Mouse (Mus musculus) macrophage (primary cell): Measurements from ENCODE around the gene R3hdm4. TPM values are rescaled to one million over a fixed set of nuclear protein-coding genes. Genes with fewer than 3 reads are reported as not detected.
"Not testable (repeated sequence)": the region's sequence is repeated elsewhere in the genome, so short reads cannot be mapped to it uniquely, and the experiment has no call there.

Source experiments
- H3K27ac ChIP-seq: fragments of 350-480 bp; formaldehyde crosslinking; 2 replicates; pipeline ENCODE4 v1.9.0; 2021
- H3K36me3 ChIP-seq: fragments of 350-480 bp; formaldehyde crosslinking; 2 replicates; pipeline ENCODE4 v1.9.0; 2021; ENCODE audit errors: inconsistent target
- H3K4me3 ChIP-seq: fragments of 350-480 bp; formaldehyde crosslinking; 2 replicates; pipeline ENCODE4 v1.9.0; 2021; ENCODE audit errors: inconsistent target
- H3K79me2 ChIP-seq: fragments of 350-480 bp; formaldehyde crosslinking; 2 replicates; pipeline ENCODE4 v1.9.0; 2021; ENCODE audit errors: inconsistent target
- WGBS: methylation state at CpG from one replicate; pipeline ENCODE4 v1.1.7; 2026; ENCODE audit warnings: inconsistent platforms; ENCODE audit not compliant: missing documents; 5-methylcytosine and 5-hydroxymethylcytosine counted together
- polyA plus RNA-seq: library from polyadenylated mRNA; stranded (reverse); fragments of 250-400 nt; gene quantifications from 3 replicates; pipeline ENCODE4 v1.2.4, GENCODE M21; 2018; ENCODE audit warnings: inconsistent platforms

R3hdm4 gene
- polyA plus RNA-seq, 1 experiment from 2014 or later = 41.6 TPM

DNA sequence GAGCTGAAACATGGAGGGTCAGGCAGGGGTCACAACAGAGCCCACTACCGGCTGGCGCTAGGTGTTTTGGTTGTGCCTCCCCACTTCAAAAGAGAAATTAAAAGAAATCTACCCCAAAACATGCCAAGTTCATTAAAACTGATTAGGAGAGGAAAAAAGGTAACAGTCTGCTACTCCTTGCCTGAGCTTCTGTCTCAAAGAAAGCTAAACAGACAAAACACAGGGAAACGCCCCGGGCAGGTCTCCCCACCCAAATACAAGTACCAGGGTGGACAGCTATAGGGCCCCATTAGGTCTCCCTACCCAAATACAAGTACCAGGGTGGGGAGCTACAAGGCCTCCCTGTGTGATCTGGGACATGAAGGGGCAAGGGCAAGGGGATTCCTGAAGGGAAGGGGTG is 10.5 kb downstream of the R3hdm4 start, which contains the start of gene Gm26602:
Gm26602 (plus strand) TSS at position 301 of the 400 bp plus-strand sequence.
- peaks cover 10% of the 10 kb centered on the region; the same call in 1 of the 2 replicates for H3K79me2 ChIP-seq
- H3K27ac ChIP-seq = no peak within 1 kb of the TSS
- H3K36me3 ChIP-seq = peaks cover 11% of the 10 kb centered on the region; the same call in 1 of the 2 replicates
- no peak within 1 kb of the TSS for H3K4me3 ChIP-seq
- WGBS = 92% methylated on average over 4 of the region's 4 CpGs

DNA sequence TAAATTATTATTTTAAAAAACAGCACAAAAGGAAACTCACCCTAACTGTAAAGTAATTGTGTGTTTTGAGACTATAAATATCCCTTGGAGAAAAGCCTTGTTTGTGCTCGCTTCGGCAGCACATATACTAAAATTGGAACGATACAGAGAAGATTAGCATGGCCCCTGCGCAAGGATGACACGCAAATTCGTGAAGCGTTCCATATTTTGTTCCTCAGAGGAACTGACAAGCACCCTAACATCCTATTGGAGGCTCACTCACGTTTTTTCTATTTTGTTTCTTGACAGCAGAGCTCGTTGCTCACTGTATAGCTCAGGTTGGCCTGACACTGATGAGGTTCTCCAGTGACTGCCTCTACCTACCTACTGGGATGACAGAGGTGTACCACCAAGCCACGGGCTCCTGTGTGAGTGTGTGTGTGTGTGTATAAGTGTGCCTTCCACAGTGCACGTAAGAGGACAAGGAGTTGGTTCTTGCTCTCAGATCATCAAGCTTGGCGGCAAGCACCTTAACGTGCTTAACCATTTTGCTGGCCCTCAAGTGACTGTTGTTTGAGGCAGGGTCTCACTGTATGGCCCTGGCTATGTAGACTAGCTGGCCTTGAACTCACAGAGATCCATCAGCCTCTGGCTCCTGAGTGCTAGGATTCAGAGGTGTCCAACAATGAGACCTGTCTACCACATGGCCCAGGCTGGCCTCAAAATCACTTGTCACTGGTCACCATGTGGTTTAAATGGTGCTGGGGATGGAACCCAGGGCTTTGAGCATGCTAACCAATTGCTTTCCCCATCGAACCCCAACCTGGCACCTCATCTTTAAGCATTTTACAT is 11.7 kb downstream of the R3hdm4 start:
- H3K79me2 ChIP-seq = peaks cover 3% of the 10 kb centered on the region; the same call in 1 of the 2 replicates
- H3K4me3 ChIP-seq = peak overlapping the region; percentile 45; the same call in 1 of the 2 replicates
- H3K27ac ChIP-seq = peak overlapping the region; percentile 71
- 27% methylated on average over 14 of the region's 14 CpGs for WGBS
- peaks cover 20% of the 10 kb centered on the region; the same call in 1 of the 2 replicates for H3K36me3 ChIP-seq

DNA sequence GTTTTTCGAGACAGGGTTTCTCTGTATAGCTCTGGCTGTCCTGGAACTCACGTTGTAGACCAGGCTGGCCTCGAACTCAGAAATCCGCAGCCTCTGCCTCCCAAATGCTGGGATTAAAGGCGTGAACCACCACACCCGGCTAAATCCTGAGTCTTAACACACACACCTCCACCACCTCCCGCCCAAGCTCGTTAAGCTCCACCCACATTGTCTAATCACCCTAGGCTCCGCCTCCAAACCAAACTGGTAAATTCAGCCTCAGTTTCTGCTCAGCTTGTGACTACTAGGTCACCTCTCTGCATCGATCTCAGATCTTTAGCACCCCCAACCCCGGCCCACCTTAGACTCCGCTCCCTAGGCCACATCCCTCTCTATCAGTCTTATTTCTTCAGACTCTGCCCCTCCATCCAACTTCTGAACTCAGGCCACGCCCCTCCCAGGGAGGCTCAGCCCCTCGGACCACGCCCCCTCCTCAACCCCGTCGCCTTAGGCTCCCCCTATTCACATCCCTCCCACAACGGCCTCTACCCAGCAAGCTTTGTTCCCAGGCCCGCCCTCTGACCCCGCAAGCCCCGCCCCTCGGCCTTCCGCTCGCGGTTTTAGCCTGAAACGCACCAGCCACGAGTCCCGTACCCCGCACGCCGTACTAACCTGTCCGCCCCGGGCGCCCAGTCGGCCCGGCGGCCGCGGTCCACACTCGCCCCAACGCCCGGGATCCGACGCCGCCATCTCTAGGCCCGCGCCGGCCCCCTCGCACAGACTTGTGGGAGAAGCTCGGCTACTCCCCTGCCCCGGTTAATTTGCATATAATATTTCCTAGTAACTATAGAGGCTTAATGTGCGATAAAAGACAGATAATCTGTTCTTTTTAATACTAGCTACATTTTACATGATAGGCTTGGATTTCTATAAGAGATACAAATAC is 12.6 kb downstream of the R3hdm4 start, which contains the start of gene Med16:
Med16 (minus strand) TSS at position 757 of the 925 bp plus-strand sequence.
- Histone ChIP-seq H3K36me3 (peaks cover 20% of the 10 kb centered on the region; the same call in 1 of the 2 replicates), H3K79me2 (peaks cover 3% of the 10 kb centered on the region; the same call in 1 of the 2 replicates), H3K27ac (peak within 1 kb of the TSS; percentile 71), H3K4me3 (peak within 1 kb of the TSS; percentile 45)
- 1% methylated on average over 49 of the region's 52 CpGs for WGBS

DNA sequence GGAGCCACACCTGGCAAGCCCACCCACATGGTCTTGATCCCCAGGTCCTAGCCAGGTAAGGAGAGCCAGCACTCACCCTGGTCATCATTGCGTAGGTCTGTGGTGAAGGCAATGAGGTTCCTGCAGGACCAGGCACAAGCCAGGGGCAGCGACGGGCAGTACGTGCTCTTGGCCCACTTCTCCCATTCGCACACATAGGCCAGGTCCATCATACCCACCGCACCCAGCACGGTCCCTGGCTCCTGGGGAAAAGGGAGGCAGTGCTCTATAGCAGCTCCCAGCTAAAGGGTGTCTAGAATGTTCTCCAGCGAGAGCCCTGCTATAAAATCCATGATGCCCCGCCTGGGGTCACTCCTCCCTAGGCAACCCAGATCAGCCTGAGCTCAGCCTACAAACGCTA is 13.6 kb downstream of the R3hdm4 start:
- Histone ChIP-seq H3K79me2 (peaks cover 3% of the 10 kb centered on the region; the same call in 1 of the 2 replicates), H3K27ac (no peak overlapping the region), H3K4me3 (no peak overlapping the region), H3K36me3 (peaks cover 20% of the 10 kb centered on the region; the same call in 1 of the 2 replicates)
- WGBS = 97% methylated on average over 10 of the region's 10 CpGs

DNA sequence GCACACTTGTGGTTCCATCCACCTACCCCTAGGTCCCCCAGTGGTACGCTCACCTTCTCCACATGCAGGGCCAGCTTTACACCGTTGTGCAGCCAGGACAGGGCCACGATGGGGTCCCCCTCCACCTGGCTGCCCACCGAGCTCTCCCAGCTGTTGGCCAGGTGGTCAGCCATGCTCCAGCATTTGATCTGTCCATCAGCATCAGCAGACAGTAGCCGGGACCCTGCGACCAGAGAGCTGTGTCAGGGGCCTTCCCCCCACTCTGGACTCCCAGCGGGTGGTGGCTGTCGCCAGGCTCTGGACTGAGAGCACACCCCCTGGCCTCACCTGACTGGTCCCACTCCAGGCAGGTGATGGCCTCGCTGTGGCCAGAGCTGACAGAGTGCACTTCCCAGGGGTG is 14.3 kb downstream of the R3hdm4 start:
- peaks cover 14% of the 10 kb centered on the region; the same call in 1 of the 2 replicates for H3K36me3 ChIP-seq
- WGBS = 96% methylated on average over 9 of the region's 9 CpGs

DNA sequence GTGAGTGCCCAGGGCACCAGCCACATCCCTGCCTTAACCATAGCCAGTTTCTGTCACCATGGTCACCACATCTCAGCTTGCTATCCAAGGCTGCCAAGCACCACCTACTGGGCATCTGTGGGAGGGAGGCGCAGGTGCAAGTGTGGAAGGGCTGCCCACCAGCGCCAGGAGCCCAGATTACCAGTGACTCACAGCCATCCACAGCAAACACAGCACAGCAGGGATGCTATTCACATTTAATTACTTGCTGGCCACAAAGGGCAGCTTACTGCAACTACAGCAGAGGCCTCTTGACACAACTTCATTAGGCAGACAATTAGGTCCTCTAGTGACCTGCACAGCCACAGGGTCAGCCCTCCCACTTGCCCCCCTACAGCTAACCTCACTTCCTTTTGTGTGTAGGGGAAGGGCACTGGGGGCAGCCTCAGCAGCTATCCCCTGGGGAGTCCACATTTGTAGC is 20.0 kb downstream of the R3hdm4 start:
- Histone ChIP-seq H3K27ac (no peak overlapping the region), H3K36me3 (0 out of 2 replicates have a peak, but pooled peaks cover 10% of the 10 kb centered on the region), H3K4me3 (no peak overlapping the region), H3K79me2 (no peaks in the 10 kb centered on the region)
- 69% methylated on average over 2 of the region's 2 CpGs for WGBS

More for the DNA sequence above, 14.3 kb downstream of the R3hdm4 start:
- H3K27ac ChIP-seq = no peak overlapping the region
- no peak overlapping the region for H3K4me3 ChIP-seq
- H3K79me2 ChIP-seq = peaks cover 3% of the 10 kb centered on the region; the same call in 1 of the 2 replicates

DNA sequence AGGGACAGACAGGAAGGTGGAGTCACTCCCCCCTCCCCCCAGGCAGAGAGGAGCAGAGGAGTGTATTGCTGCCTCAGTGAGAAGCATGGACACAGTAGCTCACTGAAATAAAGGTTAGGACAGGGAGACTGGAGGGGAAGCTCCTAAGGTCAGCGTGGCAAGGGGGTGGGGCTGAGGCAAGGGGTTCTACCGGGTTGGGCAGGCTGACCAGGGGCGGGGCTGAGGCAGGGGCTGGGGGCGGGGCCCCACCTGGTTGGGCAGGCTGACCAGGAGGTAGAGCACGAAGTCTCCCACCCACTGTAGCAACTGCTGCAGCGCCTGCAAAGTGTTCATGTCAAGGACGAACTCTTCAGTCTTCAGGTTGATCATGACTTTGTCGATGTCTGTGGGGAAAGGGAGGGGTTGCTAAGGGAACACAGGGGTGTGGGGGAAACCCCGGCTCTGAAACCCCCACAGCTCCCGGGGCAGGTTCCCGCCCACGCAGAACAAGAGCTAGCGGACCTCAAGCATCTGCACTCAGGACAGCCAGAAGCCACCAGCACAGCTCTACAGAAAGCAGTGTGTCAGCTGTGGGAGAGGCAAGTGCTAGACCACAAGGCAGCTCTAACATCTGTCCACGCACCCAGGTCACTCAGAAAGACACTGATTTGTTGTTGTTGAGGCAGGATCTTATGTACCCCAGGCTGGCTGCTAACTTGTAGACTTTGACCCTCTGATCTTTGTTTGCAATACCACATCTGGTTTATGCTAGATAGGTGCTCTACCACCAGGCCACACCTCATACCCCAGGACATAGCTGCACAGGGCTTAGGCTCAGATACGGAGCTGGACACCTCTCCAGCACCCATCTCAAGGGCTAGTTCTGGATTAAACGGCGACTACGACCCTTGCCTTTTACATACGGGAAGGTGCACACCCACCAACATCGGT is 23.4 kb downstream of the R3hdm4 start:
- Histone ChIP-seq H3K36me3 (no peaks in the 10 kb centered on the region), H3K79me2 (no peaks in the 10 kb centered on the region), H3K4me3 (no peak overlapping the region), H3K27ac (no peak overlapping the region)
- 76% methylated on average over 20 of the region's 20 CpGs for WGBS

DNA sequence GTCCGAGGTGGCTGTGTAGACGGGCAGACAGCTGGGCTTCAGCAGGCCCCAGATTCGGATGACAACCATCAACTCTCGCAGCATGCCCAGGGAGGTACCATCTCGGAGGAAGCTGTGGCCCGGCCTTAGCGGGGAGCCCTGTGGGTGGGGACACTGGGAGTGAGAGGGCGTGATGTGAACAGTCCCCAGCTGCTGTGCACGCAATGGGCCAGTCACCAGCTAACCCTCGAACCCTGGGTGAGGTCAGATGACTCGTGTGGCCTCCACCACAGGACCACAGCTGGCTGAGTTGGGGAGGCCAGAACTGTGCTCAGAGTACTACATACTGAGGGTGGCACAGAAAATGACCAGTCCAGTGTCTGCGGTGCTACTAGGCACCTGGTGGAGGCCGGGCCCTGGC is 24.2 kb downstream of the R3hdm4 start:
- Histone ChIP-seq H3K27ac (no peak overlapping the region), H3K36me3 (no peaks in the 10 kb centered on the region), H3K4me3 (no peak overlapping the region), H3K79me2 (no peaks in the 10 kb centered on the region)
- WGBS = 79% methylated on average over 13 of the region's 13 CpGs

DNA sequence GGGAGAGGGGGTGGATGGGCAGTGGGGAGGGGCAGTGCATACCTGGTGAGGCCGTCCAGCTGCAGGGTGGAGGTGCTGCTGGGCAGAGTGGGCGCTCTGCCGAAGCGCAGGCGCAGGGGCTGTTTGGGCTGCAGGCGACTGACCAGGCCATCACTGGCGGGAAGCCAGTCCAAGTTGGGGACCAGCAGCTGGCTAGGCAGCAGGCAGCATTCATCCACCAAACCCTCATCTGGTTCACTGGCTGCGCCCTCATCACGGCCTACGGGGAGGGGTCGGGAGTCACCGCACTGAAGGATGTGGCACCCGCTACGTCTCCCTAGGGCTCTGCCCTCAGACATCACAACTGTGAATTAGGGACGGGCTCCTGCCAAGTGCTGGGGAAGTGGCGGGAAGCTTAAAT is 24.7 kb downstream of the R3hdm4 start:
- WGBS = 98% methylated on average over 14 of the region's 16 CpGs
- H3K4me3 ChIP-seq = no peak overlapping the region
- H3K79me2 ChIP-seq = no peaks in the 10 kb centered on the region
- H3K27ac ChIP-seq = no peak overlapping the region
- H3K36me3 ChIP-seq = no peaks in the 10 kb centered on the region

DNA sequence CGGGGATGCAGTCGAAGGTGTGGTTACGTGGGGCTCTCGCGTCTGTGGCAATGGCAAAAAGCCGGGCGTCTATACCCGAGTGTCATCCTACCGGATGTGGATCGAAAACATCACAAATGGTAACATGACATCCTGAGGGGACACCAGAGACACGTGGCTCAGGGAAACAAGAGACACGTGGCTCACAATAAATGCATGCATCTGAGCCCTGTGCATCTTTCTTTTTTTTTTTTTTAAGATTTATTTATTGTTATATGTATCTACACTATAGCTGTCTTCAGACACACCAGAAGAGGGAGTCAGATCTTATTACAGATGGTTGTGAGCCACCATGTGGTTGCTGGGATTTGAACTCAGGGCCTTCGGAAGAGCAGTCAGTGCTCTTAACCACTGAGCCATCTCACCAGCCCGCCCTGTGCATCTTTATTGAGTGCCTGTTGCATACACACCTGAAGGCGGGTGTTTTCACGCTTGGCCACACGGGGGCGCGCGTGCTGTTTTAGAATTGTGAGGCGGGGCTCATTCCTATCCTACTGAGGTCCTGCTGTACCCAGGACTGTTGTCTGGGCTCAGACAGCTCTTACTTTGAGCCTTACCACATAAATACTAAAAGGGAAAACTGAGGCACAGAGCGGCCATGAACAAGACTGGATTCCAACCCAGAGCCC is 28.4 kb downstream of the R3hdm4 start:
- H3K27ac ChIP-seq = not testable (repeated sequence)
- 42% methylated on average over 17 of the region's 22 CpGs for whole genome bisulfite sequencing

DNA sequence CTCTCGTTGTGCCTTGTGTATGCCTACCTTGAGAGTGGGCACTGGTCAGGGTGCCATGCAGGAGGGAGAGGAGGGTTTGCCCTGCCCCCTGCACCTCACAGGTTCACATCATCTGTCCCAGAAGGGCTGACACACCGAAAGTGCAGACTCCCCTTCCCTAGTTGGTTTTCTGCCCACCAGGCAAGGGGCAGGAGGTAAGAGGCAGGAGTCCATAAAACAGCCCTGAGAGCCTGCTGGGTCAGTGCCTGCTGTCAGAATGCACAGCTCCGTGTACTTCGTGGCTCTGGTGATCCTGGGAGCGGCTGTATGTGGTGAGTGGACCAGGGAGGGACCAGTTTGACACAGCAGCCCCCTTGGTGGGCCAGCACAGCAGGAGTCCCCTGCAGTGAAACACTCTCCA is 30.3 kb downstream of the R3hdm4 start, which contains the start of gene Cfd:
Cfd (plus strand) TSS at position 184 of the 400 bp plus-strand sequence.
- 81% methylated on average over 5 of the region's 5 CpGs for WGBS
- H3K27ac ChIP-seq = no peak within 1 kb of the TSS
- no peaks in the 10 kb centered on the region for H3K79me2 ChIP-seq
- H3K4me3 ChIP-seq = no peak within 1 kb of the TSS
- H3K36me3 ChIP-seq = no peaks in the 10 kb centered on the region

More for the DNA sequence above, 28.4 kb downstream of the R3hdm4 start:
- H3K4me3 ChIP-seq, H3K36me3 ChIP-seq, H3K79me2 ChIP-seq: not testable (repeated sequence)

DNA sequence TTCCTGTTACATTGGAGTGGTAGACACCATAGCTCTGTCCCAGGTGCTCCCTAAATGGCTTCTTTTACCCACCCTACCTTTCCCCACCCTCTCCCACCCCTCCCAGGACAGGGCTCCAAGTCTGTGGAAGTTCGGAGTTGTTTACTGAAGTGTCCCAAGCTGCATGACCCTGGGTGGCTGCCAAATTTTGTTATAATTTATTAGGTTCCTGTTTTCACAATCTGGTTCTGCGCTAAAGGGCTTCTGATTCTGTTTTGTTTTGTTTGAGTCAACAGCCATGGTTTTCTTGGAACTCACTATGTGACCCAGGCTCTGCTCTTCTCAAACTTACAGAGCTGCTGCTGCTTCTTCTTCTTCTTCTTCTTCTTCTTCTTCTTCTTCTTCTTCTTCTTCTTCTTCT is 31.6 kb downstream of the R3hdm4 start:
- no peak overlapping the region for H3K4me3 ChIP-seq
- WGBS = 0% methylated on average over 2 of the region's 2 CpGs
- no peaks in the 10 kb centered on the region for H3K36me3 ChIP-seq
- no peak overlapping the region for H3K27ac ChIP-seq
- no peaks in the 10 kb centered on the region for H3K79me2 ChIP-seq

DNA sequence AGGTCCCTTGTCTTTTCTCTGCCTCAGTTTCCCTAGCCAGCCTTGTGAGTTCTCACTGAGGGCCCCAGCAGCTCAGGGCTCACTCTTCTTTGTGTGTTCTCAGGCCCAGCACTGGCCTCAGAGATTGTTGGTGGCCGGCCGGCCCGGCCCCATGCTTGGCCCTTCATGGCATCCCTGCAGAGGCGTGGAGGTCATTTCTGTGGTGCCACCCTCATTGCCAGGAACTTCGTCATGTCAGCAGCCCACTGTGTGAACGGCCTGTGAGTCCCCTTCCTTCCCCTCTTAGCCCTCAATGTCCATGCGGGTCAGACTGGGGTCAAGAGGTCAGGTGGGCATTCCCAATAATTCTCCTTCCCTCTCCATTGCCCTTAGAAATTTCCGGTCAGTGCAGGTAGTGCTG is 34.4 kb downstream of the R3hdm4 start:
- WGBS = 51% methylated on average over 8 of the region's 8 CpGs
- Histone ChIP-seq H3K36me3 (no peaks in the 10 kb centered on the region), H3K27ac (no peak overlapping the region), H3K79me2 (no peaks in the 10 kb centered on the region), H3K4me3 (no peak overlapping the region)
